Mouse (Mus musculus) MEL (cell line): ENCODE data around the gene Pkmyt1. TPM values are rescaled to one million over a fixed set of nuclear protein-coding genes. Genes with fewer than 3 reads are reported as not detected.

Source experiments
- DNase-seq: peaks from one replicate; pipeline ENCODE4 v3.0.0; 2011; ENCODE audit warnings: low read depth, low spot score
- H3K27ac ChIP-seq: 2 replicates; pipeline ENCODE4 v1.5.1; 2012; ENCODE audit warnings: low read depth, mild to moderate bottlenecking, control low read depth, low read length, moderate library complexity; ENCODE audit not compliant: control insufficient read depth
- H3K27me3 ChIP-seq, 2 experiments: fragments of 150-350 bp in 1 of 2; sonication (generic) in 1 of 2; 2 replicates each; pipeline ENCODE4 v1.6.1; 2012; ENCODE audit warnings: low read length in 2 of 2, mild to moderate bottlenecking in 2 of 2, improper control_type of control experiment in 1 of 2, moderate library complexity in 1 of 2; ENCODE audit not compliant: insufficient read depth in 2 of 2, control insufficient read depth in 1 of 2
- H3K36me3 ChIP-seq, 2 experiments: 2 replicates each; pipeline ENCODE4 v1.6.1; 2012 to 2014; ENCODE audit warnings: low read length in 2 of 2, improper control_type of control experiment in 1 of 2, inconsistent platforms in 1 of 2, mild to moderate bottlenecking in 1 of 2; ENCODE audit not compliant: insufficient read depth in 2 of 2, control insufficient read depth in 1 of 2
- H3K4me1 ChIP-seq, 2 experiments: fragments of 150-350 bp in 1 of 2; sonication (generic) in 1 of 2; 2 replicates each; pipeline ENCODE4 v1.6.1; 2012; ENCODE audit warnings: low read length in 2 of 2, improper control_type of control experiment in 1 of 2, mild to moderate bottlenecking in 1 of 2; ENCODE audit not compliant: insufficient read depth in 2 of 2, control insufficient read depth in 1 of 2
- H3K4me3 ChIP-seq, 2 experiments: fragments of 150-350 bp in 1 of 2; sonication (generic) in 1 of 2; 2 replicates each; pipeline ENCODE4 v1.5.1; 2012; ENCODE audit warnings: low read depth in 2 of 2, low read length in 2 of 2, mild to moderate bottlenecking in 2 of 2, moderate library complexity in 2 of 2, control low read depth in 1 of 2, improper control_type of control experiment in 1 of 2; ENCODE audit not compliant: control insufficient read depth in 1 of 2, insufficient read depth in 1 of 2
- H3K79me2 ChIP-seq: 2 replicates; pipeline ENCODE4 v1.6.1; 2012; ENCODE audit warnings: mild to moderate bottlenecking, low read length, moderate library complexity; ENCODE audit not compliant: control insufficient read depth, poor library complexity, insufficient read depth
- H3K9ac ChIP-seq: 2 replicates; pipeline ENCODE4 v1.6.1; 2012; ENCODE audit warnings: low read depth, mild to moderate bottlenecking, control low read depth, low read length, moderate library complexity; ENCODE audit not compliant: control insufficient read depth, poor library complexity, severe bottlenecking
- H3K9me3 ChIP-seq: fragments of 150-350 bp; sonication (generic); replicated peaks from 2 replicates; pipeline ENCODE4 v1.6.1; 2012; ENCODE audit warnings: mild to moderate bottlenecking, low read length, improper control_type of control experiment, moderate library complexity; ENCODE audit not compliant: insufficient read depth
- BHLHE40 ChIP-seq: IDR thresholded peaks from 2 replicates; pipeline ENCODE4 v1.6.1; 2012; ENCODE audit warnings: low read depth, mild to moderate bottlenecking, inconsistent platforms, low read length, improper control_type of control experiment, borderline replicate concordance
- CTCF ChIP-seq, 3 experiments: IDR thresholded peaks in 2 of 3; conservative IDR thresholded peaks in 1 of 3; 2 replicates each; pipeline ENCODE4 v1.5.1; 2011 to 2012; ENCODE audit warnings: low read length in 3 of 3, low read depth in 2 of 3, mild to moderate bottlenecking in 2 of 3, improper control_type of control experiment in 1 of 3, inconsistent platforms in 1 of 3, mixed read lengths in 1 of 3, moderate library complexity in 1 of 3; ENCODE audit not compliant: control insufficient read depth in 1 of 3, insufficient read depth in 1 of 3, poor library complexity in 1 of 3, severe bottlenecking in 1 of 3
- ELF1 ChIP-seq: IDR thresholded peaks from 2 replicates; pipeline ENCODE4 v1.6.1; 2014; ENCODE audit warnings: low read depth, mild to moderate bottlenecking, inconsistent platforms, low read length, improper control_type of control experiment, moderate library complexity
- KAT2A ChIP-seq: conservative IDR thresholded peaks from 2 replicates; pipeline ENCODE4 v1.6.1; 2012; ENCODE audit warnings: low read depth, low read length, improper control_type of control experiment, inconsistent platforms
- MAFK ChIP-seq: IDR thresholded peaks from 2 replicates; pipeline ENCODE4 v1.6.1; 2011; ENCODE audit warnings: low read depth, mild to moderate bottlenecking, low read length, improper control_type of control experiment, borderline replicate concordance
- MAZ ChIP-seq: IDR thresholded peaks from 2 replicates; pipeline ENCODE4 v1.6.1; 2012; ENCODE audit warnings: low read depth, mild to moderate bottlenecking, inconsistent platforms, low read length, improper control_type of control experiment
- MEF2A ChIP-seq: IDR thresholded peaks from 2 replicates; pipeline ENCODE4 v1.6.1; 2014; ENCODE audit warnings: low read depth, mild to moderate bottlenecking, inconsistent platforms, low read length, improper control_type of control experiment; ENCODE audit not compliant: poor library complexity, insufficient replicate concordance, severe bottlenecking; ENCODE audit errors: extremely low read depth
- MYB ChIP-seq: IDR thresholded peaks from 2 replicates; pipeline ENCODE4 v1.6.1; 2011; ENCODE audit warnings: mild to moderate bottlenecking, low read depth, low read length, improper control_type of control experiment
- MYC ChIP-seq: IDR thresholded peaks from 2 replicates; pipeline ENCODE4 v1.6.1; 2011; ENCODE audit warnings: low read depth, mild to moderate bottlenecking, low read length, improper control_type of control experiment, moderate library complexity
- NELFE ChIP-seq: IDR thresholded peaks from 2 replicates; pipeline ENCODE4 v1.6.1; 2011; ENCODE audit warnings: low read depth, low read length, improper control_type of control experiment
- RAD21 ChIP-seq: IDR thresholded peaks from 2 replicates; pipeline ENCODE4 v1.6.1; 2011; ENCODE audit warnings: mild to moderate bottlenecking, low read depth, low read length, improper control_type of control experiment
- SIN3A ChIP-seq: IDR thresholded peaks from 2 replicates; pipeline ENCODE4 v1.6.1; 2012; ENCODE audit warnings: low read length, improper control_type of control experiment, inconsistent platforms
- UBTF ChIP-seq: IDR thresholded peaks from 2 replicates; pipeline ENCODE4 v1.6.1; 2012; ENCODE audit warnings: low read depth, mild to moderate bottlenecking, inconsistent platforms, low read length, improper control_type of control experiment, moderate library complexity, borderline replicate concordance; ENCODE audit not compliant: insufficient read depth
- ZKSCAN1 ChIP-seq: IDR thresholded peaks from 2 replicates; pipeline ENCODE4 v1.6.1; 2012; ENCODE audit warnings: low read depth, mild to moderate bottlenecking, inconsistent platforms, low read length, improper control_type of control experiment, moderate library complexity
- polyA plus RNA-seq, 2 experiments: library from polyadenylated mRNA; stranded (reverse) in 1 of 2; unstranded in 1 of 2; fragments of >175 nt in 1 of 2; fragments of >200 nt in 1 of 2; gene quantifications; 2 replicates each; pipeline versions ENCODE4 v1.2.1 to v1.2.4; 2012; ENCODE audit warnings: low replicate concordance in 2 of 2, low read depth in 1 of 2; ENCODE audit not compliant: insufficient read length in 2 of 2, insufficient read depth in 1 of 2, missing spikeins in 1 of 2
- total RNA-seq: library from RNA; depleted of rRNA; stranded (reverse); fragments of 300-350 nt; gene quantifications from 2 replicates; pipeline ENCODE4 v1.2.3, GENCODE M21; 2012

The Pkmyt1 gene
- total and polyA plus RNA-seq, 3 experiments: 16.6 to 49.8 TPM; not detected in 1

- no peak for DNase-seq
- Histone ChIP-seq H3K9ac (no peak overlapping the region), H3K79me2 (no peaks in the 10 kb centered on the region), H3K4me1 (no peaks in the 10 kb centered on the region), H3K4me3 (no peak overlapping the region), H3K36me3 (no peaks in the 10 kb centered on the region), H3K27ac (no peak overlapping the region), H3K27me3 (no peaks in the 10 kb centered on the region), H3K9me3 (no peaks in the 10 kb centered on the region)
- TF ChIP-seq BHLHE40 (no peak), RAD21 (no peak), CTCF (IDR thresholded peaks at IDR 0.05 in 2 of 3, conservative IDR thresholded peaks at IDR 0.05 in 1 of 3; ENCODE audit: control insufficient read depth in 1 of 3, insufficient read depth in 1 of 3, low read depth in 2 of 3, low read length in 3 of 3, poor library complexity in 1 of 3, severe bottlenecking in 1 of 3) (no peak), NELFE (no peak), MAZ (no peak), ZKSCAN1 (no peak)
Measured at GRCm38 (mm10) chr17:23758801-23759200, 32.7 kb downstream of the Pkmyt1 start.

- Histone ChIP-seq H3K4me1 (no peaks in the 10 kb centered on the region), H3K9me3 (no peaks in the 10 kb centered on the region), H3K4me3 (no peak overlapping the region), H3K27ac (no peak overlapping the region), H3K9ac (no peak overlapping the region), H3K79me2 (no peaks in the 10 kb centered on the region), H3K36me3 (no peaks in the 10 kb centered on the region), H3K27me3 (no peaks in the 10 kb centered on the region)
- DNase-seq: no peak
- no peak for TF ChIP-seq MYB
- TF ChIP-seq MEF2A: no peak
- TF ChIP-seq UBTF: no peak
- TF ChIP-seq ELF1: no peak
- no peak for TF ChIP-seq MYC
- TF ChIP-seq, all 39 proteins: peak for 0
Measured at GRCm38 (mm10) chr17:23760231-23760630, 34.1 kb downstream of the Pkmyt1 start.

- no peaks in the 10 kb centered on the region for H3K79me2 ChIP-seq
- H3K36me3 ChIP-seq: no peaks in the 10 kb centered on the region
Measured at GRCm38 (mm10) chr17:23761155-23761554, 35.0 kb downstream of the Pkmyt1 start.

More at GRCm38 (mm10) chr17:23761155-23761554, 35.0 kb downstream of the Pkmyt1 start:
- H3K4me3 ChIP-seq: no peak overlapping the region
- H3K4me1 ChIP-seq: no peaks in the 10 kb centered on the region
- DNase-seq: no peak
- no peak overlapping the region for H3K9ac ChIP-seq
- no peak overlapping the region for H3K27ac ChIP-seq
- no peaks in the 10 kb centered on the region for H3K27me3 ChIP-seq
- no peaks in the 10 kb centered on the region for H3K9me3 ChIP-seq
- peak; percentile 85 for TF ChIP-seq MAFK
- no peak for TF ChIP-seq KAT2A
- TF ChIP-seq MEF2A: no peak
- TF ChIP-seq SIN3A: no peak
